Mouse (Mus musculus) forebrain, embryonic 14.5 days (tissue): ENCODE results near the gene Mpl. TPM values are rescaled to one million over a fixed set of nuclear protein-coding genes. Genes with fewer than 3 reads are reported as not detected.

Experiments used
- ATAC-seq: fragments of 200-750 bp; cut with Nextera tagmentation; 2 replicates; pipeline ENCODE4 v1.8.0; 2017; ENCODE audit warnings: mild to moderate bottlenecking, moderate library complexity
- DNase-seq: peaks from one replicate; pipeline ENCODE4 v3.0.0-alpha.2; 2015; ENCODE audit warnings: low spot score
- H3K27ac ChIP-seq: fragments of 300-500 bp; sonication (generic); 2 replicates; pipeline ENCODE4 v1.5.1; 2014; ENCODE audit warnings: low read depth, mild to moderate bottlenecking, control low read depth, low read length, moderate library complexity
- H3K27me3 ChIP-seq: fragments of 300-500 bp; sonication (generic); replicated peaks from 2 replicates; pipeline ENCODE4 v1.6.1; 2014; ENCODE audit warnings: low read length, control low read depth, mixed read lengths; ENCODE audit not compliant: control insufficient read depth, insufficient read depth
- H3K36me3 ChIP-seq: fragments of 300-500 bp; sonication (generic); 2 replicates; pipeline ENCODE4 v1.6.1; 2014; ENCODE audit warnings: low read length, control low read depth; ENCODE audit not compliant: control insufficient read depth, insufficient read depth
- H3K4me1 ChIP-seq: fragments of 300-500 bp; sonication (generic); 2 replicates; pipeline ENCODE4 v1.6.1; 2014; ENCODE audit warnings: antibody characterized with exemption, low read length, control low read depth; ENCODE audit not compliant: control insufficient read depth, insufficient read depth
- H3K4me2 ChIP-seq: fragments of 300-500 bp; sonication (generic); 2 replicates; pipeline ENCODE4 v1.6.1; 2014; ENCODE audit warnings: mild to moderate bottlenecking, control low read depth, low read length
- H3K4me3 ChIP-seq: fragments of 300-500 bp; sonication (generic); 2 replicates; pipeline ENCODE4 v1.5.1; 2014; ENCODE audit warnings: low read depth, low read length, control low read depth
- H3K9ac ChIP-seq: fragments of 300-500 bp; sonication (generic); 2 replicates; pipeline ENCODE4 v1.6.1; 2014; ENCODE audit warnings: mild to moderate bottlenecking, low read length, control low read depth, moderate library complexity
- H3K9me3 ChIP-seq: fragments of 300-500 bp; sonication (generic); replicated peaks from 2 replicates; pipeline ENCODE4 v1.6.1; 2016; ENCODE audit warnings: low read length, control low read depth, mixed read lengths; ENCODE audit not compliant: control insufficient read depth
- WGBS: fragments of 180-500 bp; shearing (Covaris S2); extraction: QIAGEN DNeasy Blood & Tissue Kit; methylation state at CpG from one replicate; pipeline ENCODE4 v1.1.7; 2014; 5-methylcytosine and 5-hydroxymethylcytosine counted together
- polyA plus RNA-seq: library from polyadenylated mRNA; unstranded; fragments of >200 nt; fragmentation: Nextera tagmentation; extraction: Ambion mirVana; gene quantifications from 2 replicates; pipeline ENCODE4 v1.2.1, GENCODE M21; 2014

Mpl gene
- polyA plus RNA-seq, 1 experiment from 2014 or later: 0.18 TPM

- H3K9me3 ChIP-seq: no peaks in the 10 kb centered on the region
- no peaks in the 10 kb centered on the region for H3K4me1 ChIP-seq
- ATAC-seq: no peak
- H3K36me3 ChIP-seq: peaks cover 92% of the 10 kb centered on the region
- no peaks in the 10 kb centered on the region for H3K27me3 ChIP-seq
- H3K9ac ChIP-seq: no peak overlapping the region
- no peak for DNase-seq
- no peak overlapping the region for H3K4me2 ChIP-seq
- H3K27ac ChIP-seq: no peak overlapping the region
- WGBS: 90% methylated on average over 5 of the region's 5 CpGs
- H3K4me3 ChIP-seq: no peak overlapping the region
Measured at GRCm38 (mm10) chr4:118416329-118416728, 41.0 kb downstream of the Mpl start.

DNA sequence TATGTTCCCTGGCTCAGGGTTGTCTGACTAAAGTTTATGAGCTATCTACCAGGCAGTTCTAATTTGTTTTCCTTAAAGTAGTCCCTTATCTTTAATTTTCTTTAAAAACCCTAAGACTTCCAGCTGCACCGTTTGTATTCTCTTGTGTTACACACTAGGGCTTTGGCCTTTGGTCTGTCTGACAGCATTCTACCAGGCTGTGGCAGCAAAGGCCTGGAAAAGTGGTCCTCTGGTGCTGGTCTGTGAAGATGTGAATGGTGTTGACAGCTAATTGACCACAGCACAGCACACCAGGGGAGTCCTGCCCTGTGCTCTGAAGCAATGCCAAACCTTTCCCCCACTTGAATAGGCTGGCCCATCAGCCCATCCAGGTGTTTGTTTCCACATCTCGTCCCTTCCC lies 41.5 kb downstream of the Mpl start:
- 86% methylated on average over 2 of the region's 2 CpGs for WGBS
- no peak for DNase-seq
- Histone ChIP-seq H3K27ac (no peak overlapping the region), H3K4me3 (no peak overlapping the region), H3K9ac (no peak overlapping the region), H3K9me3 (no peaks in the 10 kb centered on the region), H3K4me1 (no peaks in the 10 kb centered on the region), H3K36me3 (peaks cover 91% of the 10 kb centered on the region), H3K4me2 (no peak overlapping the region), H3K27me3 (no peaks in the 10 kb centered on the region)
- no peak for ATAC-seq

DNA sequence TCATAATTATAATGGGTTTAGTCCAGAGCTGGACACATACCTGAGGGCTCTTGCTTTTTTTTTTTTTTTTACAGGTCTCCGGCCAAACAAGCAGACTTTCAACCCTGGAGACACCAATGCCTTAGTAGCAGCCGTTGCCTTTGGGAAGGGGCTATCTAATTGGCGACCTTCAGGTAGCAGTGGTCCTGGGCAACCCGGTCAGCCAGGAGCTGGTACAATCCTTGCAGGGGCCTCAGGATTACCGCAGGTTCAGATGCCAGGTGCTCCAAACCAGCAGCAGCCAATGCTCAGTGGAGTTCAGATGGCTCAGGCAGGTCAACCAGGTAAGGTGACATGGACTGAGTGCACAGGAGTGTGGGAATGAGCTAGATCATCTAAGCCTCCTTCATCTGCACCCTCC lies 43.8 kb downstream of the Mpl start:
- Histone ChIP-seq H3K27me3 (no peaks in the 10 kb centered on the region), H3K36me3 (peaks cover 73% of the 10 kb centered on the region), H3K9me3 (no peaks in the 10 kb centered on the region), H3K4me3 (no peak overlapping the region), H3K4me2 (no peak overlapping the region), H3K9ac (no peak overlapping the region), H3K27ac (no peak overlapping the region), H3K4me1 (peaks cover 7% of the 10 kb centered on the region)
- WGBS: 100% methylated on average over 5 of the region's 5 CpGs
- ATAC-seq: no peak
- DNase-seq: no peak

- H3K4me1 ChIP-seq: peaks cover 12% of the 10 kb centered on the region
- H3K9ac ChIP-seq: no peak overlapping the region
- 89% methylated on average over 5 of the region's 5 CpGs for WGBS
- no peak overlapping the region for H3K27ac ChIP-seq
- H3K36me3 ChIP-seq: peaks cover 49% of the 10 kb centered on the region
- no peaks in the 10 kb centered on the region for H3K27me3 ChIP-seq
- ATAC-seq (no peak), DNase-seq (no peak)
- no peak overlapping the region for H3K4me3 ChIP-seq
- no peaks in the 10 kb centered on the region for H3K9me3 ChIP-seq
- no peak overlapping the region for H3K4me2 ChIP-seq
Measured at GRCm38 (mm10) chr4:118410871-118411270, 46.4 kb downstream of the Mpl start.

DNA sequence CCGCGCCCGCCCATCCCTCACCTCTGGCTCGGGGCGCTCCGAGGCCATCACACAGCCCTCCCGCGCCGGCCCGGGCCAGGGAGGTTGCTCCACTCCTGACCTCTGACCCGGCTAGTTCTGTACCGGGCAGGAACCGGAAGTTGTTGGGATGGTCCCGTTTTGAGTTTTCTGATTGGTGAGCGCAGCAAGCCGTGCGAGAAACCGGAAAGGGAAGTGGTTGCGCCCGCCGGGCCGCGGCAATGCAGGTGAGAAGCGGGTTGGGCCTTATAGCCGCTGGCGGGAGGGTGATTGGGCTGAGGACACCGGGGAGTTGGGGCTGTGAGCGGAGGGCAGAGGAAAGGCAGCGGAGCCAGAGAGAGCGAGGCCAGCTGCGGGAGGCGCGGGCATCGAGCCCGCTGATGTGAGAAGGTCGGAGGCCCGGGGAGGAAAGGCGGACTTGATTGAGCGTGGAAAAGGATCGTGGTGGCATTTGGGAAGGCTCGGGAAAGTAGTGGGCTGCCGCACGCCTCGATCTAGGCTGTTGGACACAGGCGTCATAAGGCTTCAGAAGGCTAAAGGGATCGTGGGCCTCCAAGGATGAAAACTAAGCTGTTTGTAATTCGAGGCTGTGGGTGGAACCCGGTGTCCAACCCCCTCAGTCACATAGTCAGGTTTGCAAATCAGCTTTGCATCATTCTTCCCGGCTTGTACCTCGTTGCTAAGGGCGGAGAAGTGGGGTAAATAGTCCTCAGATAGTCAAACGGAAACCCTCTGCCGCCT lies 48.0 kb downstream of the Mpl start, which contains the start of the genes Szt2 and Med8:
Gene Szt2 (minus strand): TSS at position 132 of the 759 bp plus-strand sequence.
Gene Med8 (plus strand): TSS at position 196 of the 759 bp plus-strand sequence.
- Histone ChIP-seq H3K27me3 (no peaks in the 10 kb centered on the region), H3K4me3 (peak within 1 kb of the TSS; percentile 95), H3K9ac (peak within 1 kb of the TSS; percentile 92), H3K9me3 (no peaks in the 10 kb centered on the region), H3K27ac (0 out of 2 replicates have a peak within 1 kb of the TSS, but pooled peaks have one; percentile 1), H3K36me3 (peaks cover 39% of the 10 kb centered on the region), H3K4me2 (peak within 1 kb of the TSS; percentile 89), H3K4me1 (peaks cover 12% of the 10 kb centered on the region)
- peak; percentile 95 for DNase-seq
- under 1% methylated on average over 52 of the region's 53 CpGs for WGBS
- ATAC-seq: peak; percentile 96

GRCm38 (mm10) chr4:118402701-118403100 lies 54.6 kb downstream of the Mpl start:
- Histone ChIP-seq H3K9me3 (no peaks in the 10 kb centered on the region), H3K36me3 (peaks cover 64% of the 10 kb centered on the region), H3K4me1 (no peaks in the 10 kb centered on the region), H3K27me3 (no peaks in the 10 kb centered on the region), H3K4me3 (no peak overlapping the region), H3K27ac (no peak overlapping the region), H3K9ac (no peak overlapping the region), H3K4me2 (no peak overlapping the region)
- 91% methylated on average over 12 of the region's 12 CpGs for WGBS
- ATAC-seq: no peak
- DNase-seq: no peak

GRCm38 (mm10) chr4:118401918-118402317 lies 55.4 kb downstream of the Mpl start:
- H3K27ac ChIP-seq: no peak overlapping the region

DNA sequence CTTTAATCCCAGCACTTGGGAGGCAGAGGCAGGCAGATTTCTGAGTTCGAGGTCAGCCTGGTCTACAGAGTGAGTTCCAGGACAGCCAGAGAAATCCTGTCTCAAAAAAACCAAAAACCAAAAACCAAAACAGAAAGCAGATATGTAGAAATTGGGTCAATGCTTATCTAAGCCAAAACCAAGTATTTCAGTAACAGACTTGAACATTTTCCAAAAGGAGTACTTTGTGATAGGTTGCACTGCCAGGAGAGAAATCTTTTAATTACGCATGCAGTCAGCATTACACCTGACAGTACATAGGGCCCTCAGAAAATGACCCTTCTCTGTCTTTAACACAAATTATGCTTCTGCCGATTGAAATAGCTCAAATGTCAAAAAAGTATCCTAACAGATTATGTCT lies 55.9 kb downstream of the Mpl start:
- Histone ChIP-seq H3K4me3 (no peak overlapping the region), H3K4me1 (no peaks in the 10 kb centered on the region), H3K36me3 (peaks cover 76% of the 10 kb centered on the region), H3K27me3 (no peaks in the 10 kb centered on the region), H3K9ac (no peak overlapping the region), H3K9me3 (no peaks in the 10 kb centered on the region), H3K27ac (no peak overlapping the region), H3K4me2 (no peak overlapping the region)
- DNase-seq: no peak
- ATAC-seq: no peak
- 95% methylated on average over 3 of the region's 3 CpGs for WGBS

More at GRCm38 (mm10) chr4:118401918-118402317, 55.4 kb downstream of the Mpl start:
- DNase-seq: no peak
- H3K36me3 ChIP-seq: peaks cover 71% of the 10 kb centered on the region
- H3K27me3 ChIP-seq: no peaks in the 10 kb centered on the region
- ATAC-seq: no peak
- H3K4me3 ChIP-seq: no peak overlapping the region
- H3K9ac ChIP-seq: no peak overlapping the region
- 95% methylated on average over 5 of the region's 5 CpGs for WGBS
- no peak overlapping the region for H3K4me2 ChIP-seq
- H3K4me1 ChIP-seq: no peaks in the 10 kb centered on the region
- H3K9me3 ChIP-seq: no peaks in the 10 kb centered on the region

GRCm38 (mm10) chr4:118398400-118398799 lies 58.9 kb downstream of the Mpl start:
- WGBS: 96% methylated on average over 6 of the region's 6 CpGs
- H3K36me3 ChIP-seq: peaks cover 98% of the 10 kb centered on the region
- DNase-seq: no peak

More at GRCm38 (mm10) chr4:118398400-118398799, 58.9 kb downstream of the Mpl start:
- Histone ChIP-seq H3K4me3 (no peak overlapping the region), H3K9me3 (no peaks in the 10 kb centered on the region), H3K27me3 (no peaks in the 10 kb centered on the region), H3K27ac (no peak overlapping the region), H3K4me1 (no peaks in the 10 kb centered on the region), H3K9ac (no peak overlapping the region), H3K4me2 (no peak overlapping the region)
- ATAC-seq: no peak
